Mouse (Mus musculus): ENCODE measurements around the gene Smim27.

Smim27 gene

GRCm38 (mm10) chr4:40299169-40299568 is 29.8 kb downstream of the Smim27 start:
- CTCF ChIA-PET = interaction anchor here in 2 of 4 experiments (0.6 to 3.0 kb wide), 3 partner anchors 66 to 383 kb away, joined by 4 to 13 read pairs (median 7); no protein-coding TSS in a partner anchor
- POLR2A ChIA-PET = interaction anchor here in 2 of 4 experiments (1.3 to 1.8 kb wide), 2 partner anchors 14 to 156 kb away, joined by 3 to 6 read pairs; partner anchors contain the start of gene Aco1 (in 1 of the 2)

- ChIA-PET CTCF (interaction anchor here (0.5 to 3.0 kb wide), 47 partner anchors 9 to 979 kb away, joined by 3 to 17 read pairs (median 4); partner anchors contain the start of genes Aco1 (in 2 of the 4), B4galt1 (in 1 of the 4) and Ddx58 (in 1 of the 4)), POLR2A (interaction anchor here in 3 of 4 experiments (0.5 to 2.0 kb wide), 17 partner anchors 10 to 1016 kb away, joined by 3 to 6 read pairs (median 3); partner anchors contain the start of genes Aco1 (in 3 of the 3), Smim27 (in 2 of the 3), Topors (in 2 of the 3) and Aptx (in 1 of the 3))
Observed at GRCm38 (mm10) chr4:40301076-40301789, 31.9 kb downstream of the Smim27 start.

GRCm38 (mm10) chr4:40302445-40303125 is 33.2 kb downstream of the Smim27 start:
- POLR2A ChIA-PET = no interaction called here
- CTCF ChIA-PET = interaction anchor here in 3 of 4 experiments (0.6 to 1.7 kb wide), 4 partner anchors 146 to 1169 kb away, joined by 3 to 10 read pairs (median 3); no protein-coding TSS in a partner anchor

GRCm38 (mm10) chr4:40309682-40310081 is 40.3 kb downstream of the Smim27 start:
- POLR2A ChIA-PET = no interaction called here

GRCm38 (mm10) chr4:40310796-40311383 is 41.5 kb downstream of the Smim27 start:
- ChIA-PET POLR2A (interaction anchor here in 2 of 4 experiments (0.6 to 0.9 kb wide), 3 partner anchors 10 to 97 kb away, joined by 3 to 6 read pairs (median 3); no protein-coding TSS in a partner anchor), CTCF (interaction anchor here in 3 of 4 experiments (0.6 to 2.1 kb wide), 5 partner anchors 10 to 371 kb away, joined by 3 to 10 read pairs (median 5); no protein-coding TSS in a partner anchor)

More at GRCm38 (mm10) chr4:40309682-40310081, 40.3 kb downstream of the Smim27 start:
- CTCF ChIA-PET = interaction anchor here in 1 of 4 experiments (1.6 kb wide), 1 partner anchor 8 kb away, joined by 5 read pairs; no protein-coding TSS in a partner anchor

GRCm38 (mm10) chr4:40312213-40312612 is 42.8 kb downstream of the Smim27 start:
- CTCF ChIA-PET = interaction anchor here in 2 of 4 experiments (2.1 kb wide), 2 partner anchors 11 kb away, joined by 7 to 10 read pairs; no protein-coding TSS in a partner anchor
- POLR2A ChIA-PET = interaction anchor here in 1 of 4 experiments (0.7 kb wide), 1 partner anchor 303 kb away, joined by 3 read pairs; no protein-coding TSS in a partner anchor

GRCm38 (mm10) chr4:40313026-40313425 is 43.6 kb downstream of the Smim27 start:
- POLR2A ChIA-PET = no interaction called here
- CTCF ChIA-PET = interaction anchor here in 1 of 4 experiments (1.1 kb wide), 1 partner anchor 12 kb away, joined by 3 read pairs; no protein-coding TSS in a partner anchor

- POLR2A ChIA-PET = no interaction called here
- CTCF ChIA-PET = no interaction called here
Observed at GRCm38 (mm10) chr4:40317404-40317803, 48.0 kb downstream of the Smim27 start.

All from embryonic stem cell, embryonic (primary cell).